Mouse (Mus musculus) CH12.LX (cell line): ENCODE measurements around the gene Ccnk.

ENCODE experiments used
- CHD1 ChIP-seq: IDR thresholded peaks from 2 replicates; pipeline ENCODE4 v1.6.1; 2012; ENCODE audit warnings: low read depth, low read length, improper control_type of control experiment, inconsistent platforms
- CHD2 ChIP-seq: IDR thresholded peaks from 2 replicates; pipeline ENCODE4 v1.6.1; 2011; ENCODE audit warnings: low read length, improper control_type of control experiment
- CTCF ChIP-seq, 2 experiments: IDR thresholded peaks in 1 of 2; conservative IDR thresholded peaks in 1 of 2; 2 replicates each; pipeline ENCODE4 v1.5.1; 2011 to 2012; ENCODE audit warnings: low read depth in 2 of 2, low read length in 2 of 2, improper control_type of control experiment in 1 of 2, inconsistent platforms in 1 of 2, mild to moderate bottlenecking in 1 of 2, moderate library complexity in 1 of 2
- TCF12 ChIP-seq: IDR thresholded peaks from 2 replicates; pipeline ENCODE4 v1.6.1; 2014; ENCODE audit warnings: low read depth, mild to moderate bottlenecking, inconsistent platforms, low read length, improper control_type of control experiment

GRCm38 (mm10) chr12:108246759-108247500 is 67.6 kb downstream of the Ccnk start:
- TF ChIP-seq CTCF (conservative IDR thresholded peaks at IDR 0.05 in 1 of 2, IDR thresholded peaks at IDR 0.05 in 1 of 2; ENCODE audit: low read depth in 2 of 2, low read length in 2 of 2) (no peak), CHD1 (no peak), TCF12 (no peak), CHD2 (no peak)
